Mouse (Mus musculus) CD4-positive, CD25-positive, alpha-beta regulatory T cell (primary cell): ENCODE data around the gene Zfp442. TPM values are rescaled to one million over a fixed set of nuclear protein-coding genes. Genes with fewer than 3 reads are reported as not detected.

Source experiments
- polyA plus RNA-seq: library from polyadenylated mRNA; unstranded; fragments of 100-300 nt; shearing (Covaris generic); gene quantifications from one replicate; pipeline ENCODE4 v1.2.1, GENCODE M21; 2017

Gene Zfp442
- 7.4 TPM for polyA plus RNA-seq

DNA sequence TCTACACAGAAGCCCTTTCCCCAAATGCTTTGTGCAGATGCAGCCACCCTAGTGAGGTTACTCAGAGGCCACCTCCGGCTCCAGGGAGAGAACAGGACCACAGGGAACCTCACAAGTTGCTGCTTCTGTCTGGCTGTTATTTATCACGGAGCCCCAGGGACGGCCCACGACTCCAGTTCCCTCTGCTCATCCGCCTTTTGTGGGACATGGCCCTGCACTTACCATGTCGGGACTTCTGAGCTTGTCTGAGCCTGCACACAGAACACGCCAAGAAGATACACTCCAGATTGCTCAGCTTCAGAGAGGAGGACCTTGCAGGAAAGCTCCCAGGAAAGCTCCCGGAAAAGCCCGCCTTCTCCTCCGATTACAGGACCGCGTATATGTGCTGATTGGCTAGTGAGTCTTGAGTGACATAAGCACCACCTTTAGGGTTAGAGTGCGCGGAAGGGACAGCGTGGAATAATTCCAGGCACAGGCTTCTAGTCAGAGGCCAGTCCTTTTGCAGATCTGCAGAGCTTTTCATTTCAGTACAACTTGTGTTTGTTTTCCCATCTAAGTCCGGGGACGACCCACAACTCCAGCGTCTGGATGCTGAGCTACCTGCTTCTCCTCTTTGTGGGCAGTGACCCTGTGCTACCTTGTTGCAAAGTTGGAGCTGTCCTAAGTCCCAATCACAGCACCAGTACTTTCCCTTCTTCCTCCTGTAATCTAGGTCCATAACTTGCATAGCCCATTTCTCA, at the start of gene Zfp442:
Gene Zfp442, minus strand, starts transcription at position 307 of the 740 bp plus-strand sequence.

DNA sequence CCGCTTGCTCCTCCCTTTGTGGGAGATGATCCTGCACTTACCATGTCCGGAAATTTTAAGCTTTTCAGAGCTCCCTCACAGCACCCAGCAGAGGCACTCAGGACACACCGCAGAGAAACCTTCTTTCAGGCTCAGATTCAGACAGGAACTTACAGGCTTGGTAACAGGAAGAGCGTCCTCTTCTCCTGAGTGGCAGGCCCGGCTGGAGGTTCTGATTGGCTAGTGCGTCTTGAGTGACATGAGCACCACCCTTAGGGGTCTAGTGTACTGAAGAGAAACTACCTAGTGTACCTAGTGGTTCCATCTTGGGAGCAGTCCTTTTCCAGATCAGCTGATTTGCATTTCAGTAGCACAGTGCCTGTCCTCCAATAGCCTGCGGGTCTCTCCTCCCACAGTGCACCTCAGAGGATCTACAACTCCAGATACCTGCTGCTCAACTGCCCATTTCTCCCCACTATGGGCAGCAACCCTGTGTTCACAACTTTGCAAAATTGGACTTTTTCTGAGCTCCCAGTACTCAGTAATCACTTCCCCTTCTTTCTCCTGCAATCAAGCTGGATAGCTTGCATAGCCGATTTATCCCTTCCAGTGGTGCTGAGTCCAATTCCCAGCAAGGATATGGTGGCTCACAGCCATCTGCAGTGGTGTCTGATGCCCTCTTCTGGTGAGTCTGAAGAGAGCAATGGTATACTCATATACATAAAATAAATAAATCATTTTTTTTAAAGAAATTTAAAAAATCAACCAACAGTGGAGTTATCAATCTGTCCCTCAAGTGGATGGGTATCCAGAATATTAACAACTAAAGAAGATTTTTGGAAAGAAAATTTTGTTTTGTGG, 33.9 kb upstream of the Zfp442 start, which contains the start of gene Zfp345:
Gene Zfp345, minus strand, starts transcription at position 153 of the 840 bp plus-strand sequence.

DNA sequence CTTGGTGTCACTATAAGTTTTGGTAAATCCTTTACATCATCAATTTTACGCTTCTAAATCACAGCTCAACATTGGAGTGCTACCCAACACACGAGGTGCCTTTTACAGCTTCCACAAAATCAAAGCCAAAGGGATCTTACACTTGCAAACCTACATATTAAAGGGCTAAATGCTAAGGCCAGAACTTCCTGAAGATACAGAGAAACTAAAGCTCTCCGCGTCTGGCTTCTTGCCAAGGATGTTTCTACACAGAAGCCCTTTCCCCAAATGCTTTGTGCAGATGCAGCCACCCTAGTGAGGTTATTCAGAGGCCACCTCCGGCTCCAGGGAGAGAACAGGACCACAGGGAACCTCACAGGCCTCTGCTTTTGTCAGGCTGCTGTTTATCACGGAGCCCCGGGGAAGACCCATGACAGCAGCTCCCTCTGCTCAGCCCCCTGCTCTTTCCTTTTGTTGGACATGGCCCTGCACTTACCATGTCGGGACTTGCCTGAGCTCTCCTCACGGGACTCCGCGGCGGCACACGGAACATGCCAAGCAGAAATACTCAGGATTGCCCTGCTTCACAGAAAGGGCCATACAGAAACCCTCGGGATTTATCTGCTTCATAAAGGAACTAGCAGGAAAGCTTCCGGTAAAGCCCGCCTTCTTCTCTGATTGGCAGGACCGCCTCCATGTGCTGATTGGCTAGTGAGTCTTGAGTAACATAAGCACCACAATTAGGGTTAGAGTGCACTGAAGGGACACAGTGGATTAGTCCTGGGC, 89.0 kb downstream of the Zfp442 start, which contains the start of gene 3300002I08Rik:
Gene 3300002I08Rik, minus strand, starts transcription at position 653 of the 765 bp plus-strand sequence.

Other genes with a start within 250 kb of the Zfp442 start
- 16.8 TPM for gene Zfp937, start 233.4 kb downstream of the Zfp442 start, polyA plus RNA-seq
- gene Gm21994, start 195.9 kb downstream of the Zfp442 start, polyA plus RNA-seq = 62.9 TPM
- 0.43 TPM for gene Gm14124, start 194.0 kb downstream of the Zfp442 start, polyA plus RNA-seq
- gene Gm10130, start 127.8 kb downstream of the Zfp442 start, polyA plus RNA-seq = 38.9 TPM
- 9.1 TPM for gene 3300002I08Rik, start 88.7 kb downstream of the Zfp442 start, polyA plus RNA-seq
- 0.42 TPM for gene Zfp345, start 33.6 kb upstream of the Zfp442 start, polyA plus RNA-seq
- 115 TPM for gene Cst7, start 118.9 kb upstream of the Zfp442 start, polyA plus RNA-seq
- gene Apmap, start 157.1 kb upstream of the Zfp442 start, polyA plus RNA-seq = 30.5 TPM
- gene Acss1, start 217.0 kb upstream of the Zfp442 start, polyA plus RNA-seq = 52.2 TPM
- gene Vsx1, start 237.9 kb upstream of the Zfp442 start, polyA plus RNA-seq = 0.05 TPM